14 mouse cellular contexts compared by ENCODE assay signal in the genomic region with DNA sequence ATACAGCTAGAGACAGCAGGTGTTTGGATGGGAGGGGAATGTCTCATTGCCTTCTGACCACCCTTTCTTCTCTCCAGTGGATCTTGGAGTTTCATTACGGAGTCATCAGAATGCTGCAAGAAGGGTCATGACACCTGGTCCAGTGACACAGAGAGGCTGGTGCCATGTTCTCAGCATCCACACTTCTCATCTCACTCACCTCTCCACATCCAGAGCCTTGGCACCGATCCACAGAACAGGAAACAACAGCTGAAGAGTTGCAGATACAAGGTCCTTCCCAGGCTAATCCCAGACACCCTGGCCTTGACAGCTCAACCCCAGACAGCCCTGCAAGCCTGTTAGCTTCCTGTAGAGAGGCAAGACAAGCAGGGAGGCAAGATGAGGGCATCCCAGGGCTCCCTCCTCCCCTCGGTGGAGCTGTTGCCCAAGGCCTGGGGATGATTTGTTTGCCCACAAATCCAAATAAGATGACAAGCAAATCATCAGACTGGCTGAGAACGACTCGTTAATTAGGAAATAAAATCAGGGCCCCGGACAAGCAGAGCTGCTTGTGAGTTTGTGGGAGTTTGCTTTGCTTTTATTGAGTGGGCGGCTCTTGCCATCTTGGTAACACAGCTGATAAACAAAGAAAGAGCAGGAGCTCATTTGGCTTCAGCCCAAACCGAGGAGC.
DNase-seq lines count a peak whose midpoint lies in the region; ATAC-seq and TF ChIP-seq lines count a peak whose summit lies in the region.
"Had no signal": no experiment of that assay in that cellular context is flagged by ENCODE, and none has a peak within 500 bp of the region (broad histone marks: within the 10 kb centered on the region; RNA-seq: fewer than 3 reads in every experiment).

No protein-coding gene starts in this region.

- no peaks in the 10 kb centered on the region for H3K9me3 ChIP-seq in forebrain, embryonic 10.5 days
- H3K9me3 ChIP-seq in forebrain, embryonic 15.5 days: no peaks in the 10 kb centered on the region
- H3K9me3 ChIP-seq: heart, embryonic 10.5 days; hindbrain, embryonic 12.5 days; liver, embryonic 12.5 days; neural tube, embryonic 13.5 days had no signal

- H3K4me3 ChIP-seq in forebrain, embryonic 10.5 days: no peak overlapping the region
- H3K4me3 ChIP-seq in forebrain, embryonic 15.5 days: no peak overlapping the region
- no peak overlapping the region for H3K4me3 ChIP-seq in left cerebral cortex, adult 2 months
- H3K4me3 ChIP-seq: gastrocnemius, adult 2 months; heart, embryonic 10.5 days; hindbrain, embryonic 12.5 days; liver, embryonic 12.5 days; neural tube, embryonic 13.5 days had no signal

- H3K27me3 ChIP-seq in forebrain, embryonic 10.5 days (ENCODE audit: poor library complexity, severe bottlenecking): peaks cover 24% of the 10 kb centered on the region
- H3K27me3 ChIP-seq in forebrain, embryonic 15.5 days: no peaks in the 10 kb centered on the region
- H3K27me3 ChIP-seq: hindbrain, embryonic 12.5 days; liver, embryonic 12.5 days had no signal

- H3K9ac ChIP-seq in forebrain, embryonic 15.5 days (replicated peaks): no peak overlapping the region
- H3K9ac ChIP-seq: hindbrain, embryonic 12.5 days; liver, embryonic 12.5 days; neural tube, embryonic 13.5 days had no signal

- no peak for TF ChIP-seq CTCF in left cerebral cortex, adult 2 months (IDR thresholded peaks at IDR 0.05)

- WGBS in forebrain, embryonic 10.5 days: 66% methylated on average over 8 of the region's 8 CpGs
- 30% methylated on average over 8 of the region's 8 CpGs for WGBS in forebrain, embryonic 15.5 days

- peak overlapping the region; percentile 48; the same call in 1 of the 2 replicates for H3K27ac ChIP-seq in forebrain, embryonic 10.5 days
- H3K27ac ChIP-seq in forebrain, embryonic 15.5 days (replicated peaks): no peak overlapping the region
- no peak overlapping the region for H3K27ac ChIP-seq in left cerebral cortex, adult 2 months
- H3K27ac ChIP-seq: gastrocnemius, adult 2 months; heart, embryonic 10.5 days; hindbrain, embryonic 12.5 days; liver, embryonic 12.5 days; neural tube, embryonic 13.5 days had no signal

- intact Hi-C loops in left cerebral cortex, postnatal 4 days (cut with DNase I): no loop called here
- intact Hi-C loops in left cerebral cortex, adult 2 months (cut with DNase I): no loop called here

- no peak overlapping the region for H3K4me2 ChIP-seq in forebrain, embryonic 15.5 days (replicated peaks)
- H3K4me2 ChIP-seq: hindbrain, embryonic 12.5 days; liver, embryonic 12.5 days; neural tube, embryonic 13.5 days had no signal

- ATAC-seq in forebrain, embryonic 15.5 days (replicated peaks): no peak
- ATAC-seq: liver, embryonic 12.5 days had no signal

- DNase-seq in forebrain, embryonic 10.5 days (ENCODE audit: extremely low spot score, low spot score): no peak
- peak; percentile 13 for DNase-seq in left cerebral cortex, postnatal 4 days
- no peak for DNase-seq in left cerebral cortex, adult 2 months (ENCODE audit: extremely low spot score in 1 of 2, low spot score in 2 of 2)
- peak; percentile 10 to 19 for DNase-seq in right cerebral cortex, adult 2 months (ENCODE audit: low spot score in 2 of 2)
- no peak for DNase-seq in right cerebral cortex, postnatal 4 days
- DNase-seq in gastrocnemius, adult 18-20 months (ENCODE audit: low spot score): no peak
- no peak for DNase-seq in thymus, postnatal 25 days
- DNase-seq: gastrocnemius, adult 2 months; kidney, adult 11 months had no signal

- no peaks in the 10 kb centered on the region for H3K36me3 ChIP-seq in forebrain, embryonic 10.5 days (replicated peaks)
- no peaks in the 10 kb centered on the region for H3K36me3 ChIP-seq in forebrain, embryonic 15.5 days
- H3K36me3 ChIP-seq: heart, embryonic 10.5 days; hindbrain, embryonic 12.5 days; liver, embryonic 12.5 days; neural tube, embryonic 13.5 days had no signal

- H3K4me1 ChIP-seq in forebrain, embryonic 10.5 days: peaks cover 43% of the 10 kb centered on the region
- peaks cover 23% of the 10 kb centered on the region for H3K4me1 ChIP-seq in forebrain, embryonic 15.5 days
- H3K4me1 ChIP-seq: liver, embryonic 12.5 days had no signal

Comparison
In these comparisons a context has a peak if more than half of its experiments do, and no peak if none do; other contexts are left out.
1. DNase-seq: peak in left cerebral cortex, postnatal 4 days (single experiment) and right cerebral cortex, adult 2 months (2 of 2); none in forebrain, embryonic 10.5 days (single experiment), left cerebral cortex, adult 2 months (0 of 2), right cerebral cortex, postnatal 4 days (single experiment), gastrocnemius, adult 18-20 months (single experiment) and thymus, postnatal 25 days (single experiment).